7 mouse cellular contexts compared by ENCODE assay signal in the genomic region with DNA sequence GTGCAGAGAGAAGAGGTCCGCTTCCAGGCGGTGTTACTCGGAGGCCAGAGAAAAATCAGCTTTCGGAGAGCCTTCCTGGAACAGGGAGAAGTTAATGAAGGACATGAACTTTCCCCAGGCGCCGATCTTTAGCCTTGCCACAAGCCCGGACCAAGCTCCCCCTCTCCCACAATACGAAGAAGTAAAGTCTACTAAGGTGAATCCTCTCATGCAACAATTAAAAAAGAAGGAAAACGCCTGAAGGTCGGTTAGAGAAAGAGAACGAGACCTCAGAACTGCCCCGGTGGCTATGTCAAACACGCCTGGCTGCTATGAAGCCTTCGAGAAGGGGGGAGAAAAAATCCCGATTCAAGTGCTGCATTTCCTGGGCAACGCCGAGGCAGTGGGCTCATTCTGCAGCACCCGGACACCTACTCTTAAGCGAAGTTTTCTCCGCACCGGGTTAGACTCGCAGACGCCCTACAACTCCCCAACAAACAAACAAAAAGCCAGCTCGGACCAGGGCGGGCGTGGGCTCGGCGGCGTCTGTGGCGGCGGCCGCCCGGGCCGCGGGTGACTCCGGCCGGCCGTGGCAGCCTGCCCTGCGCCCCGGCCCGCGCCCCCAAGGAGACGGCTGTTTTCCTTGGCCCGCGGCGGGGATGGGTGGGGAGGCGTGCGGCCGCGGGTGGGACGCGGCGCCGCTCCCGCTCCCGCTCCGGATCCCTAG. TPM values are rescaled to one million over a fixed set of nuclear protein-coding genes. Genes with fewer than 3 reads are reported as not detected.
DNase-seq lines count a peak whose midpoint lies in the region; ATAC-seq and TF ChIP-seq lines count a peak whose summit lies in the region.

No protein-coding gene starts in this region.

- H3K36me3 ChIP-seq in embryonic facial prominence, embryonic 13.5 days: no peaks in the 10 kb centered on the region
- H3K36me3 ChIP-seq in heart, postnatal 0 days (replicated peaks; ENCODE audit: control insufficient read depth, insufficient read depth, low read length): no peaks in the 10 kb centered on the region
- no peaks in the 10 kb centered on the region for H3K36me3 ChIP-seq in midbrain, embryonic 14.5 days (ENCODE audit: control insufficient read depth, insufficient read depth, low read length)
- no peaks in the 10 kb centered on the region for H3K36me3 ChIP-seq in stomach, embryonic 15.5 days

- under 1% methylated on average over 49 of the region's 57 CpGs for WGBS in embryonic facial prominence, embryonic 13.5 days
- under 1% methylated on average over 48 of the region's 57 CpGs for WGBS in heart, postnatal 0 days
- WGBS in midbrain, embryonic 14.5 days: under 1% methylated on average over 57 of the region's 57 CpGs
- WGBS in stomach, embryonic 15.5 days: under 1% methylated on average over 42 of the region's 57 CpGs

- peak overlapping the region; percentile 96 for H3K9ac ChIP-seq in embryonic facial prominence, embryonic 13.5 days
- peak overlapping the region; percentile 95 for H3K9ac ChIP-seq in heart, postnatal 0 days (replicated peaks; ENCODE audit: low read depth, low read length)
- peak overlapping the region; percentile 99 for H3K9ac ChIP-seq in midbrain, embryonic 14.5 days (replicated peaks; ENCODE audit: low read length)
- H3K9ac ChIP-seq in stomach, embryonic 15.5 days: peak overlapping the region; percentile 90

- no peak for TF ChIP-seq EP300 in heart, postnatal 0 days (IDR thresholded peaks at IDR 0.05; ENCODE audit: low read depth)

- no peaks in the 10 kb centered on the region for H3K9me3 ChIP-seq in embryonic facial prominence, embryonic 13.5 days
- H3K9me3 ChIP-seq in heart, postnatal 0 days (replicated peaks; ENCODE audit: control insufficient read depth, low read length): no peaks in the 10 kb centered on the region
- no peaks in the 10 kb centered on the region for H3K9me3 ChIP-seq in midbrain, embryonic 14.5 days (ENCODE audit: control insufficient read depth, low read length)
- no peaks in the 10 kb centered on the region for H3K9me3 ChIP-seq in stomach, embryonic 15.5 days

- H3K4me2 ChIP-seq in embryonic facial prominence, embryonic 13.5 days: peak overlapping the region; percentile 91
- H3K4me2 ChIP-seq in heart, postnatal 0 days (ENCODE audit: low read depth, low read length): peak overlapping the region; percentile 82
- peak overlapping the region; percentile 77 for H3K4me2 ChIP-seq in midbrain, embryonic 14.5 days (ENCODE audit: low read length)
- H3K4me2 ChIP-seq in stomach, embryonic 15.5 days: peak overlapping the region; percentile 65

- H3K27ac ChIP-seq in embryonic facial prominence, embryonic 13.5 days: peak overlapping the region; percentile 98
- H3K27ac ChIP-seq in heart, postnatal 0 days (ENCODE audit: low read depth): peak overlapping the region; percentile 96
- H3K27ac ChIP-seq in midbrain, embryonic 14.5 days (replicated peaks; ENCODE audit: low read depth, low read length): peak overlapping the region; percentile 100
- peak overlapping the region; percentile 99 for H3K27ac ChIP-seq in stomach, embryonic 15.5 days

- H3K4me1 ChIP-seq in embryonic facial prominence, embryonic 13.5 days: peaks cover 35% of the 10 kb centered on the region
- peaks cover 20% of the 10 kb centered on the region for H3K4me1 ChIP-seq in heart, postnatal 0 days (ENCODE audit: control insufficient read depth, insufficient read depth)
- H3K4me1 ChIP-seq in midbrain, embryonic 14.5 days (ENCODE audit: control insufficient read depth, insufficient read depth, low read length): peaks cover 24% of the 10 kb centered on the region
- peaks cover 10% of the 10 kb centered on the region; the same call in 1 of the 2 replicates for H3K4me1 ChIP-seq in stomach, embryonic 15.5 days

- peak overlapping the region; percentile 91 for H3K4me3 ChIP-seq in embryonic facial prominence, embryonic 13.5 days
- H3K4me3 ChIP-seq in heart, postnatal 0 days (ENCODE audit: low read depth, low read length): peak overlapping the region; percentile 89
- peak overlapping the region; percentile 93 for H3K4me3 ChIP-seq in midbrain, embryonic 14.5 days (replicated peaks; ENCODE audit: low read depth, low read length)
- H3K4me3 ChIP-seq in stomach, embryonic 15.5 days (replicated peaks): peak overlapping the region; percentile 93

- ATAC-seq in embryonic facial prominence, embryonic 13.5 days (ENCODE audit: insufficient number of reproducible peaks, insufficient read depth, low FRiP score, low TSS enrichment, low read depth): 0 out of 2 replicates have a peak, but pooled peaks have one; percentile 4
- no peak; the same call in 1 of the 2 replicates for ATAC-seq in heart, postnatal 0 days (ENCODE audit: insufficient read depth, low read depth)
- ATAC-seq in midbrain, embryonic 14.5 days (ENCODE audit: low FRiP score, low TSS enrichment): no peak
- ATAC-seq in stomach, embryonic 15.5 days (ENCODE audit: insufficient read depth, low FRiP score, low read depth): peak; percentile 11; the same call in 1 of the 2 replicates

- H3K27me3 ChIP-seq in embryonic facial prominence, embryonic 13.5 days: no peaks in the 10 kb centered on the region
- no peaks in the 10 kb centered on the region for H3K27me3 ChIP-seq in heart, postnatal 0 days (ENCODE audit: control insufficient read depth, insufficient read depth, low read length)
- no peaks in the 10 kb centered on the region for H3K27me3 ChIP-seq in midbrain, embryonic 14.5 days (ENCODE audit: control insufficient read depth, insufficient read depth, low read length)
- H3K27me3 ChIP-seq in stomach, embryonic 15.5 days (replicated peaks): no peaks in the 10 kb centered on the region

- TF ChIP-seq CTCF in heart, postnatal 0 days (IDR thresholded peaks at IDR 0.05; ENCODE audit: low read depth): no peak

- peak; percentile 46 to 47 for DNase-seq in B cell, adult 2 months
- DNase-seq in MN1 (ENCODE audit: low spot score): peak; percentile 38
- no peak for DNase-seq in heart, postnatal 0 days (ENCODE audit: low spot score)
- peak; percentile 33 to 68 for DNase-seq in kidney, postnatal 4 days
- peak; percentile 69 for DNase-seq in midbrain, embryonic 14.5 days

RNA-seq across cellular contexts. Expression of a gene that starts 0.9 kb away (rescaled TPM):
- 9.7 and 12.0 TPM in 2 replicates for polyA plus RNA-seq in embryonic facial prominence, embryonic 13.5 days (2015; fragmentation: Nextera tagmentation; extraction: Ambion mirVana)
- total RNA-seq in heart, postnatal 0 days (2014; rRNA removed; ENCODE audit: low replicate concordance): 66.7 and 77.3 TPM in 2 replicates
- polyA plus RNA-seq in heart, postnatal 0 days (2015; fragmentation: Nextera tagmentation; extraction: Ambion mirVana): 10.1 and 11.4 TPM in 2 replicates
- polyA plus RNA-seq in midbrain, embryonic 14.5 days (2014; fragmentation: Nextera tagmentation; extraction: Ambion mirVana): 62.7 TPM in 2 replicates
- polyA plus RNA-seq in stomach, embryonic 15.5 days (2015; fragmentation: Nextera tagmentation; extraction: Ambion mirVana): 11.9 and 14.5 TPM in 2 replicates

Comparison
In these comparisons a context has a peak if more than half of its experiments do, and no peak if none do; other contexts are left out.
1. ATAC-seq: peak in embryonic facial prominence, embryonic 13.5 days (single experiment) and stomach, embryonic 15.5 days (single experiment); none in heart, postnatal 0 days (single experiment) and midbrain, embryonic 14.5 days (single experiment).
2. Peak in every context shown above with its lines, with median percentiles within 50 percentile points of each other: H3K27ac ChIP-seq, H3K4me2 ChIP-seq, H3K4me3 ChIP-seq and H3K9ac ChIP-seq.